Mouse (Mus musculus) lung, embryonic 14.5 days (tissue): ENCODE measurements around the gene Fam222a. TPM values are rescaled to one million over a fixed set of nuclear protein-coding genes. Genes with fewer than 3 reads are reported as not detected.

Experiments
- ATAC-seq: fragments of 200-750 bp; cut with Nextera tagmentation; 2 replicates; pipeline ENCODE4 v1.8.0; 2017; ENCODE audit warnings: mild to moderate bottlenecking, moderate TSS enrichment, moderate library complexity; ENCODE audit not compliant: insufficient read depth
- DNase-seq: peaks from one replicate; pipeline ENCODE4 v3.0.0-alpha.2; 2015
- H3K27ac ChIP-seq: fragments of 300-500 bp; sonication (generic); 2 replicates; pipeline ENCODE4 v1.5.1; 2014; ENCODE audit warnings: low read depth, mild to moderate bottlenecking, moderate library complexity
- H3K27me3 ChIP-seq: fragments of 300-500 bp; sonication (generic); 2 replicates; pipeline ENCODE4 v1.6.1; 2014; ENCODE audit warnings: low read length, control low read depth; ENCODE audit not compliant: insufficient read depth
- H3K36me3 ChIP-seq: fragments of 300-500 bp; sonication (generic); 2 replicates; pipeline ENCODE4 v1.6.1; 2014; ENCODE audit warnings: control low read depth; ENCODE audit not compliant: insufficient read depth
- H3K4me1 ChIP-seq: fragments of 300-500 bp; sonication (generic); 2 replicates; pipeline ENCODE4 v1.6.1; 2014; ENCODE audit warnings: antibody characterized with exemption, control low read depth; ENCODE audit not compliant: insufficient read depth
- H3K4me2 ChIP-seq: fragments of 300-500 bp; sonication (generic); 2 replicates; pipeline ENCODE4 v1.6.1; 2014; ENCODE audit warnings: mild to moderate bottlenecking
- H3K4me3 ChIP-seq: fragments of 300-500 bp; sonication (generic); 2 replicates; pipeline ENCODE4 v1.5.1; 2014; ENCODE audit warnings: low read depth, low read length
- H3K9ac ChIP-seq: fragments of 300-500 bp; sonication (generic); 2 replicates; pipeline ENCODE4 v1.6.1; 2014
- H3K9me3 ChIP-seq: fragments of 300-500 bp; sonication (generic); 2 replicates; pipeline ENCODE4 v1.6.1; 2016; ENCODE audit warnings: low read depth, low read length, control low read depth
- CTCF ChIP-seq: IDR thresholded peaks from 2 replicates; pipeline ENCODE4 v1.5.1; 2016; ENCODE audit warnings: antibody characterized with exemption, low read depth
- WGBS: fragments of 180-500 bp; shearing (Covaris S2); extraction: QIAGEN DNeasy Blood & Tissue Kit; methylation state at CpG from one replicate; pipeline ENCODE4 v1.1.7; 2014; 5-methylcytosine and 5-hydroxymethylcytosine counted together
- polyA plus RNA-seq: library from polyadenylated mRNA; unstranded; fragments of >200 nt; fragmentation: Nextera tagmentation; extraction: Ambion mirVana; gene quantifications from 2 replicates; pipeline ENCODE4 v1.2.1, GENCODE M21; 2014

Fam222a gene
- polyA plus RNA-seq, 1 experiment from 2014 or later: 2.3 TPM

DNA sequence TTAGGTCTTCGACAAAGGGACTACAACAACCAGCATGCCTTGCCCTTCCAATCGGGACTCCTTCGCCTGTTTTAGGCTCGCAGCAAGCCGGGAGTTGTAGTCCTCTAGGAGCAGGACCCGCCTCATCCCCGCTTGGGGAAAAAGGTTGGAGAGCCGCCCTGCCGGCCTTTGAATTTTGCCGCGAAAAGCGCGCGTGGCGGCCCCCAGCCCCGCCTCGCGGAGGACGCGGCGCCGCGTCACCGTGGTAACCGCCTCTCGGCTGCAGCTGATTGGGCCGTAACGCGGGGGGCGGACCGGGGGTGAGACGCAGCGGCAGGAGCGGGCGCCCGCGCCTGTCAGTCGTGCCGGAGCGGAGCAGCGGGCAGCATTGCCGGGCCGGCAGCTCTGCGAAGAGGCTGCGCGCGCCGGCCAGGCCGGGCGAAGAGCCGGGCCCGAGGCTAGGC lies 720 bp upstream of the Fam222a start:
- Histone ChIP-seq H3K27me3 (peaks cover 22% of the 10 kb centered on the region), H3K27ac (peak overlapping the region; percentile 36; the same call in 1 of the 2 replicates), H3K4me3 (peak overlapping the region; percentile 68), H3K9ac (no peak overlapping the region; the same call in 1 of the 2 replicates), H3K36me3 (no peaks in the 10 kb centered on the region), H3K4me1 (peaks cover 29% of the 10 kb centered on the region), H3K4me2 (peak overlapping the region; percentile 99), H3K9me3 (no peaks in the 10 kb centered on the region)
- under 1% methylated on average over 52 of the region's 52 CpGs for WGBS
- DNase-seq (peak; percentile 98), ATAC-seq (peak; percentile 91)
- no peak for TF ChIP-seq CTCF

DNA sequence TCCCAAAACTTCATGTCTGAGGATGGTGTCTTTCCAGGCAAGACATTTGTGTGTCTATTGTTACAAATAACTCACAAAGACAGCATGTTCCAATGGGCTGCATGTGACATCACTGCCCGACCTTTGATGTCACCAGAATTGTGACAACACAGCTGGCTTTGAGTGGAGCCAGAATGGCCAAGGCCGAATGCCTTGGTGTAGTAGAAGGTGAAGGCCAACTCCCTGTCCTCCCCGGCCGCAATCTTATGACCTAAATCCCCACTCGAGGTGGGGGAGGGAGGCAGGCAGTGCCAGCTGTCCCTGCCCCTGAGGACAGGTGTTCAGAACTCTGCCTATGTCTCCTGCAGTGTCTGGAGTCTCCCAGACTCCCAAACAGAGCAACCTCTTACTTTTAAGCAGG lies 1.0 kb downstream of the Fam222a start:
- Histone ChIP-seq H3K4me2 (peak overlapping the region; percentile 99), H3K27ac (no peak overlapping the region), H3K27me3 (peaks cover 25% of the 10 kb centered on the region), H3K9ac (peak overlapping the region; percentile 54; the same call in 1 of the 2 replicates), H3K4me3 (peak overlapping the region; percentile 68), H3K36me3 (no peaks in the 10 kb centered on the region), H3K4me1 (peaks cover 31% of the 10 kb centered on the region), H3K9me3 (no peaks in the 10 kb centered on the region)
- DNase-seq: peak; percentile 44
- TF ChIP-seq CTCF: no peak
- 23% methylated on average over 5 of the region's 5 CpGs for WGBS
- ATAC-seq: no peak

DNA sequence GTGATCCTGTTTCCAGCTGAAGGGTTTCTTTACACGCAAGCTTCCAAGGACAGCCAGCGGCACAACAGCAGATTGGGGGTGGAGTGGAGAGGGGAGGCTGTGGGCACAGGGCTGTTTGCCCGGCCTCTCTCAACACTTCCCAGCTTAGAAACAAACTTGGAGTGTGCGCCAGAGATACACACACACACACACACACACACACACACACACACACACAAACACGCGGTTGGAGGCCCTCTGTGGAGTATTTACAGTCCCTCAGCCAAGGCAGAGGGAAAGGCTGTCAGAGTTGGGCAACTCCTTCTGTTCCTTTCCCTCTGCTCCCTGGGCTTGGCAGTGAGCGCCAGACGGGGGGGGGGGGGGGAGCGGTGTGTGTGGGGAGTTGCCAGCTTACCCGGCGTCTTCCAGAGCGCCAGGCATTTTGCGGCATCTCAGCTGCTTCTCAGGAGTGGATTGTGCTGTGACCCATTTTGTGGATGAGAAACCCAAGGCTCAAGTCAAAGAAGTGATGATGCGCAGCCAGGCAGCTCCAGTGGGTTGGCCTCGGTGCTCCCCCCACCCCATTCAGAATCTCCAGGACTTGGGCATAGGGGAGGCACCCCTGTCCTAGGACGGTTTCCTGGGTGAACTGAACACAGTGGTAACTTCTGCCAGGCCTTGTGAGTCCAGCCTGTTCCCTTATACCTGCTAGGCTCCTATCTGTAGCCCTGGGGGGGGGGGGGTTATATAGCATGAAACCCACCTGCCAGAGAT lies 2.3 kb downstream of the Fam222a start:
- no peaks in the 10 kb centered on the region for H3K36me3 ChIP-seq

GRCm38 (mm10) chr5:114570791-114571450 lies 3.1 kb downstream of the Fam222a start:
- 7% methylated on average over 14 of the region's 14 CpGs for WGBS
- no peaks in the 10 kb centered on the region for H3K36me3 ChIP-seq
- DNase-seq (no peak), ATAC-seq (no peak)
- H3K4me2 ChIP-seq: peak overlapping the region; percentile 69
- H3K4me1 ChIP-seq: peaks cover 35% of the 10 kb centered on the region
- TF ChIP-seq CTCF: no peak
- peak overlapping the region; percentile 22 for H3K9ac ChIP-seq
- no peaks in the 10 kb centered on the region for H3K9me3 ChIP-seq
- peak overlapping the region; percentile 32 for H3K4me3 ChIP-seq
- H3K27me3 ChIP-seq: peaks cover 25% of the 10 kb centered on the region
- no peak overlapping the region; the same call in 1 of the 2 replicates for H3K27ac ChIP-seq

More for the DNA sequence above, 2.3 kb downstream of the Fam222a start:
- ATAC-seq: no peak
- Histone ChIP-seq H3K9me3 (no peaks in the 10 kb centered on the region), H3K9ac (no peak overlapping the region), H3K27ac (no peak overlapping the region), H3K4me3 (peak overlapping the region; percentile 68), H3K4me2 (peak overlapping the region; percentile 99), H3K4me1 (peaks cover 38% of the 10 kb centered on the region), H3K27me3 (peaks cover 25% of the 10 kb centered on the region)
- peak; percentile 71 for DNase-seq
- peak; percentile 10; the same call in 1 of the 2 replicates for TF ChIP-seq CTCF
- WGBS: 27% methylated on average over 13 of the region's 16 CpGs

DNA sequence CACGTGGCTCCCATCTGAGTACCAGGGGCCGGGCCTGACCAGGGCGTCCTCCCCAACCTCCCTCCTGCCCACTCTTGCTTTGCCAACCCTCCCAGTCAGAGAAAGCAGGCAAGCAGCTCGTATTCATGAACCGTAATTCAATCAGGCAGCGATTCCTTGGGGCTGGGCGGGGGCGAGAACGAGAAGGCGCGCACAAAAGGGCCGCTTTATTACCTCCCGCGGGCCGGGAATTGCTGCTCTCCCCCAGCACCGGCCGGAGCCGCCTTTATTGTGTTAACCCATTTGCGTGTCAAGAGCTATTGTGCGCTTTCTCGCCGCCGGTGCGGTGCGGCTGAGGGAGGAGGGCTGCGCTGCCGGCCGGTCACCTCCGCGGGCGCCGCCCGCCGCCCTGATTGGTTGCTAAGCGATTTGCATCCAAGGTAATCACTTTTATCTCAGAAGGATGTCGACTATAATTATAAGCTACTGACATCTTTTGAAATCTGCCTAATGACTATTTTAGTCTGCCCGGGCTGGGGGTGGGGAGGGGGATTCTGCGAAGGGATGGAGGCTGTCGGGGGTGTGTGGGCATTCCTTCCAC lies 3.7 kb downstream of the Fam222a start:
- no peaks in the 10 kb centered on the region for H3K9me3 ChIP-seq
- no peak overlapping the region for H3K27ac ChIP-seq
- DNase-seq: peak; percentile 32
- H3K4me2 ChIP-seq: peak overlapping the region; percentile 69
- no peak for ATAC-seq
- H3K9ac ChIP-seq: peak overlapping the region; percentile 22
- no peaks in the 10 kb centered on the region for H3K36me3 ChIP-seq
- no peak for TF ChIP-seq CTCF
- H3K27me3 ChIP-seq: peaks cover 25% of the 10 kb centered on the region
- peak overlapping the region; percentile 32 for H3K4me3 ChIP-seq
- peaks cover 35% of the 10 kb centered on the region for H3K4me1 ChIP-seq
- WGBS: 2% methylated on average over 39 of the region's 39 CpGs

- Histone ChIP-seq H3K9ac (no peak overlapping the region), H3K27me3 (peaks cover 25% of the 10 kb centered on the region), H3K4me2 (no peak overlapping the region), H3K27ac (no peak overlapping the region), H3K4me1 (peaks cover 35% of the 10 kb centered on the region), H3K9me3 (no peaks in the 10 kb centered on the region), H3K4me3 (no peak overlapping the region), H3K36me3 (no peaks in the 10 kb centered on the region)
- no peak for ATAC-seq
- no peak for TF ChIP-seq CTCF
- 38% methylated on average over 2 of the region's 2 CpGs for WGBS
- DNase-seq: no peak
These were observed 5.2 kb downstream of the Fam222a start for GRCm38 (mm10) chr5:114572997-114573396.
